Mouse (Mus musculus) adrenal gland, postnatal 36 days (tissue): Measurements from ENCODE around the gene Snx30. TPM values are rescaled to one million over a fixed set of nuclear protein-coding genes. Genes with fewer than 3 reads are reported as not detected.

ENCODE experiments used
- DNase-seq, 2 experiments: peaks; one replicate each; pipeline ENCODE4 v3.0.0; 2021; ENCODE audit warnings: mixed read lengths in 1 of 2
- total RNA-seq, 2 experiments: library from RNA; stranded (reverse); gene quantifications; 2 replicates each; pipeline ENCODE4 v1.2.3; 2021

Gene Snx30
- total RNA-seq, 2 experiments from 2014 or later, result 5.7 to 6.0 TPM

- no peak for DNase-seq
Measured at GRCm38 (mm10) chr4:59873240-59873639, 67.6 kb downstream of the Snx30 start.

GRCm38 (mm10) chr4:59873830-59874229, 68.2 kb downstream of the Snx30 start:
- DNase-seq, result no peak

GRCm38 (mm10) chr4:59876570-59876969, 70.9 kb downstream of the Snx30 start:
- DNase-seq, result no peak

GRCm38 (mm10) chr4:59877025-59877424, 71.4 kb downstream of the Snx30 start:
- DNase-seq, result no peak

- no peak for DNase-seq
Measured at GRCm38 (mm10) chr4:59878595-59878994, 73.0 kb downstream of the Snx30 start.

GRCm38 (mm10) chr4:59879444-59879843, 73.8 kb downstream of the Snx30 start:
- DNase-seq, result no peak

- no peak for DNase-seq
Measured at GRCm38 (mm10) chr4:59880725-59881124, 75.1 kb downstream of the Snx30 start.

- no peak for DNase-seq
Measured at GRCm38 (mm10) chr4:59881210-59881609, 75.6 kb downstream of the Snx30 start.

GRCm38 (mm10) chr4:59884136-59884696, 78.6 kb downstream of the Snx30 start:
- DNase-seq, result no peak

- no peak for DNase-seq
Measured at GRCm38 (mm10) chr4:59886281-59886680, 80.6 kb downstream of the Snx30 start.

- DNase-seq, result no peak
Measured at GRCm38 (mm10) chr4:59887011-59887410, 81.4 kb downstream of the Snx30 start.

- no peak for DNase-seq
Measured at GRCm38 (mm10) chr4:59888014-59888413, 82.4 kb downstream of the Snx30 start.

GRCm38 (mm10) chr4:59890086-59890600, 84.5 kb downstream of the Snx30 start:
- no peak for DNase-seq

GRCm38 (mm10) chr4:59891723-59892416, 86.2 kb downstream of the Snx30 start:
- DNase-seq, result no peak

- no peak for DNase-seq
Measured at GRCm38 (mm10) chr4:59892731-59893130, 87.1 kb downstream of the Snx30 start.

- no peak for DNase-seq
Measured at GRCm38 (mm10) chr4:59894415-59894814, 88.8 kb downstream of the Snx30 start.

- DNase-seq, result no peak
Measured at GRCm38 (mm10) chr4:59894977-59895575, 89.4 kb downstream of the Snx30 start.

GRCm38 (mm10) chr4:59896000-59896399, 90.4 kb downstream of the Snx30 start:
- no peak for DNase-seq

- peak in 1 of 2 experiments; percentile 15 for DNase-seq
Measured at GRCm38 (mm10) chr4:59897814-59898520, 92.3 kb downstream of the Snx30 start.

GRCm38 (mm10) chr4:59898521-59898919, 92.9 kb downstream of the Snx30 start:
- no peak for DNase-seq

- DNase-seq, result no peak
Measured at GRCm38 (mm10) chr4:59901810-59902209, 96.2 kb downstream of the Snx30 start.

GRCm38 (mm10) chr4:59902547-59902946, 96.9 kb downstream of the Snx30 start:
- DNase-seq, result peak in 1 of 2 experiments; percentile 29

GRCm38 (mm10) chr4:59907092-59907491, 101.5 kb downstream of the Snx30 start:
- DNase-seq, result no peak
